Mouse (Mus musculus) spleen, adult 18-20 months (tissue): Measurements from ENCODE around the gene Bmp10.
A peak's percentile ranks its signal among the peaks of the same experiment; 100 is the strongest.
"Not testable (repeated sequence)": the region's sequence is repeated elsewhere in the genome, so short reads cannot be mapped to it uniquely, and the experiment has no call there.

Source experiments
- DNase-seq, 2 experiments: peaks; one replicate each; pipeline ENCODE4 v3.0.0; 2022; ENCODE audit warnings: mixed read lengths in 2 of 2

The Bmp10 gene

GRCm38 (mm10) chr6:87449534-87449933, 20.7 kb downstream of the Bmp10 start:
- no peak for DNase-seq

GRCm38 (mm10) chr6:87451016-87451415, 22.2 kb downstream of the Bmp10 start:
- DNase-seq: peak in 1 of 2 experiments; percentile 39

GRCm38 (mm10) chr6:87451771-87452170, 23.0 kb downstream of the Bmp10 start:
- no peak for DNase-seq

GRCm38 (mm10) chr6:87455507-87455906, 26.7 kb downstream of the Bmp10 start:
- DNase-seq: no peak

GRCm38 (mm10) chr6:87466221-87466620, 37.4 kb downstream of the Bmp10 start:
- peak; percentile 43 to 65 for DNase-seq

- no peak for DNase-seq
Measured at GRCm38 (mm10) chr6:87467373-87467772, 38.6 kb downstream of the Bmp10 start.

GRCm38 (mm10) chr6:87468372-87468771, 39.6 kb downstream of the Bmp10 start:
- DNase-seq: no peak

GRCm38 (mm10) chr6:87470098-87470497, 41.3 kb downstream of the Bmp10 start:
- not testable (repeated sequence) for DNase-seq

- no peak for DNase-seq
Measured at GRCm38 (mm10) chr6:87475223-87475622, 46.4 kb downstream of the Bmp10 start.

GRCm38 (mm10) chr6:87478847-87479246, 50.1 kb downstream of the Bmp10 start:
- no peak for DNase-seq

GRCm38 (mm10) chr6:87479291-87479999, 50.7 kb downstream of the Bmp10 start:
- no peak for DNase-seq

GRCm38 (mm10) chr6:87483224-87483899, 54.6 kb downstream of the Bmp10 start:
- DNase-seq: no peak

- no peak for DNase-seq
Measured at GRCm38 (mm10) chr6:87483900-87484289, 55.1 kb downstream of the Bmp10 start.

- DNase-seq: no peak
Measured at GRCm38 (mm10) chr6:87484806-87485205, 56.0 kb downstream of the Bmp10 start.
